Mouse (Mus musculus): Measurements from ENCODE around the gene Cerk.

The Cerk gene

GRCm38 (mm10) chr15:86091201-86091997 is 94.5 kb downstream of the Cerk start:
- no peak for DNase-seq (ENCODE audit: low spot score in 2 of 2)

DNA sequence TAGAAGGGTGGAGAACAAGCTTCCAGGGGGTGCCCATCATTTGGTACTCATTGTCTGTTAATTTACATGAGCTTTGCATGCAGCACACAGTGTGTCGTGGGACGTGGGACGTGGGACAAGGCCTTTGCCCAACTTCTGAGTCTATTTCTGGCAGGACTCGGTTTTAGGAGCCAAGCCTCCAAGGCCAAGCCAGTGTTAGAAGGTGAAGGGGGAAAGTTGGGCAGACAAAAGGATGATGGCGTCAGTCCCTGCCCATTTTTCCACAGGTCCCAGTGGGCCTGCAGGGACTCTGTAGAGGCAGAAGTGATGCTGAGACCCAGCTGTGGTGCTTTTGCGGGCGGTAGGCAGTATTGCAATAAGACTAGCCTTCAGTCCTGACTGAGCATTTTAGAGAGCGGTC is 95.4 kb downstream of the Cerk start:
- no peak for DNase-seq (ENCODE audit: low spot score in 2 of 2)

- DNase-seq (ENCODE audit: low spot score in 2 of 2): no peak
Measured at GRCm38 (mm10) chr15:86089991-86090529, 95.9 kb downstream of the Cerk start.

All from frontal cortex, postnatal 25 days (tissue).